Mouse (Mus musculus) kidney, adult 2 months (tissue): ENCODE measurements around the gene Ccdc6. TPM values are rescaled to one million over a fixed set of nuclear protein-coding genes. Genes with fewer than 3 reads are reported as not detected.

Experiments used
- DNase-seq: peaks from one replicate; pipeline ENCODE4 v3.0.0; 2021
- H3K27ac ChIP-seq: fragments of 200-500 bp; 2 replicates; pipeline ENCODE4 v1.5.1; 2012; ENCODE audit warnings: low read depth, low read length, control low read depth, inconsistent platforms; ENCODE audit not compliant: insufficient read depth
- H3K27me3 ChIP-seq: fragments of 200-500 bp; replicated peaks from 2 replicates; pipeline ENCODE4 v1.6.1; 2012; ENCODE audit warnings: mild to moderate bottlenecking, moderate library complexity, low read length, inconsistent platforms; ENCODE audit not compliant: control insufficient read depth, insufficient read depth
- H3K36me3 ChIP-seq: fragments of 200-500 bp; 2 replicates; pipeline ENCODE4 v1.6.1; 2012; ENCODE audit warnings: mild to moderate bottlenecking, moderate library complexity, low read length, inconsistent platforms; ENCODE audit not compliant: control insufficient read depth, insufficient read depth
- H3K4me1 ChIP-seq: fragments of 200-500 bp; 2 replicates; pipeline ENCODE4 v1.6.1; 2011; ENCODE audit warnings: low read length; ENCODE audit not compliant: control insufficient read depth, insufficient read depth
- H3K4me3 ChIP-seq: fragments of 200-500 bp; 2 replicates; pipeline ENCODE4 v1.5.1; 2011; ENCODE audit warnings: mild to moderate bottlenecking, low read depth, low read length, control low read depth; ENCODE audit not compliant: insufficient read depth
- CTCF ChIP-seq: fragments of 200-500 bp; conservative IDR thresholded peaks from 2 replicates; pipeline ENCODE4 v1.5.1; 2011; ENCODE audit warnings: low read depth, mild to moderate bottlenecking, control low read depth, low read length, moderate library complexity, mixed read lengths; ENCODE audit not compliant: insufficient read depth, insufficient read length
- POLR2A ChIP-seq: fragments of 200-500 bp; IDR thresholded peaks from one replicate; pipeline ENCODE4 v1.6.1; 2011; ENCODE audit warnings: low read depth, low read length, control low read depth
- WGBS: fragments of 180-500 bp; shearing (Covaris S2); methylation state at CpG from one replicate; pipeline ENCODE4 v1.1.7; 2018; 5-methylcytosine and 5-hydroxymethylcytosine counted together
- polyA plus RNA-seq: library from polyadenylated mRNA; depleted of rRNA; stranded (reverse); fragments of >200 nt; gene quantifications from 2 replicates; pipeline ENCODE4 v1.2.3, GENCODE M21; 2012

Gene Ccdc6
- polyA plus RNA-seq, 1 experiment = 37.0 TPM

GRCm38 (mm10) chr10:70174494-70175190 lies 77.7 kb downstream of the Ccdc6 start:
- Histone ChIP-seq H3K36me3 (peaks cover 3% of the 10 kb centered on the region; the same call in 1 of the 2 replicates), H3K27ac (0 out of 2 replicates have a peak overlapping the region, but pooled peaks have one; percentile 10)
- no peak for TF ChIP-seq CTCF
- no peak for TF ChIP-seq POLR2A

DNA sequence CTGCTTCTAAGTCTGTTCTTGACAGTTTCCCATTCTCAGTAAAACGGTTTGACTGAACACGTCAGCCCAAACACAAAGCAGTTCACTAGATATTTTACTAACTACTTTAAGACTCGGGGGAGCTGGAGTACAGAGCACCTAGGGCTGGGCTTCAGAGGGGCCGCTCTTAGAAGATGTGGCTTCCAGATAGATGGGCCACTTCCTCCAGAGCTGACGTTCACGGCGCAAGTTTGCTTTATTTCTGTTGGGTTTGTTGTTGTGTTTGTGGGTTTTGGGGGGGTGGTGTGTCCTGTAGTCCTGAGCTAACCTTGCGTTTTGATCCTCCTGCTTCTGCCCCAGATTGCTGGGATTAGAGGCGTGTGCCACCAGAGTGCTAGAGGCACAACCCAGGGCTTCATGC lies 83.8 kb downstream of the Ccdc6 start:
- WGBS = 64% methylated on average over 9 of the region's 9 CpGs
- H3K27ac ChIP-seq = peak overlapping the region; percentile 88

More at GRCm38 (mm10) chr10:70174494-70175190, 77.7 kb downstream of the Ccdc6 start:
- H3K4me1 ChIP-seq = no peaks in the 10 kb centered on the region
- H3K27me3 ChIP-seq = no peaks in the 10 kb centered on the region
- DNase-seq = peak; percentile 77
- WGBS = 62% methylated on average over 16 of the region's 16 CpGs
- H3K4me3 ChIP-seq = peak overlapping the region; percentile 43

DNA sequence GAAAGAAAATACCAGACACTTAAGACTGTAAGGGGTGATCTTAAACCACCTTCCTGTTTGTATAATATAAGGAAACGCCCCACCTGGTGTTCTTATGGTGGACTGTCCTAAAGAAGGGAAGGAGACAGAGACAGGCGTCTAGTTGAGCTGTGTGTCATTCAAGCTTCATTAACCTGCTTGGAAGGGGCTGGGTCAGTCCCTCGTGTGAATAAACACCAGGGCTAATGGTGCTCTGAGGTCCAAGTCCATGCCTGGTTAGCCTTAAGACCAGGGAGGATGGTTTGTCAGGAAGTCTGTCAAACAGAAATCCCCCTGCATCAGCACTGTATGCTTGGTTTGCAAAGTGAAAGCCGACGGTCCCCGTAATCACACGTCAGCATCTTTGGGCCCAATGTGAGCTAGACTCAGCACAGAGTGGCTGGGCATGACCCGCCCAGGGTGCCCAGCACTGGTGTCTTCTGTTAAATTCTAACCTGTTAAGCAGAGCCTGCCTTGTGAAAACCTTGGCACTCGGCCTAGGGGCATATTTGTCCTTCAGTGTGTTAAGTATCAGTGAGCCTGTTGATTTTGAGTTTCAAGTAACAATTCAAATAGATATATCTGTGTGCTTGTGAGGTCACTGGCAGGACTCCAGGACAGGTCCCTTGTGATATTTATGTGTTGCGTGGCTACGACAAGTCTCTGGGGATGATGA lies 84.5 kb downstream of the Ccdc6 start:
- TF ChIP-seq CTCF = no peak
- no peak for TF ChIP-seq POLR2A
- Histone ChIP-seq H3K4me1 (peaks cover 18% of the 10 kb centered on the region), H3K27me3 (no peaks in the 10 kb centered on the region), H3K4me3 (peak overlapping the region; percentile 34; the same call in 1 of the 2 replicates), H3K27ac (peak overlapping the region; percentile 93), H3K36me3 (peaks cover 2% of the 10 kb centered on the region; the same call in 1 of the 2 replicates)
- peak; percentile 96 for DNase-seq
- 46% methylated on average over 11 of the region's 11 CpGs for WGBS

More for the DNA sequence above, 83.8 kb downstream of the Ccdc6 start:
- TF ChIP-seq POLR2A = no peak
- no peak for TF ChIP-seq CTCF
- Histone ChIP-seq H3K4me1 (peaks cover 18% of the 10 kb centered on the region), H3K36me3 (peaks cover 2% of the 10 kb centered on the region; the same call in 1 of the 2 replicates), H3K4me3 (no peak overlapping the region), H3K27me3 (no peaks in the 10 kb centered on the region)
- no peak for DNase-seq

- 51% methylated on average over 15 of the region's 15 CpGs for WGBS
- peaks cover 18% of the 10 kb centered on the region for H3K4me1 ChIP-seq
- H3K27me3 ChIP-seq = no peaks in the 10 kb centered on the region
- peaks cover 4% of the 10 kb centered on the region; the same call in 1 of the 2 replicates for H3K36me3 ChIP-seq
- no peak for TF ChIP-seq POLR2A
- TF ChIP-seq CTCF = no peak
- 0 out of 2 replicates have a peak overlapping the region, but pooled peaks have one; percentile 0 for H3K4me3 ChIP-seq
- peak overlapping the region; percentile 76 for H3K27ac ChIP-seq
- peak; percentile 62 for DNase-seq
Measured at GRCm38 (mm10) chr10:70183210-70184080, 86.5 kb downstream of the Ccdc6 start.

DNA sequence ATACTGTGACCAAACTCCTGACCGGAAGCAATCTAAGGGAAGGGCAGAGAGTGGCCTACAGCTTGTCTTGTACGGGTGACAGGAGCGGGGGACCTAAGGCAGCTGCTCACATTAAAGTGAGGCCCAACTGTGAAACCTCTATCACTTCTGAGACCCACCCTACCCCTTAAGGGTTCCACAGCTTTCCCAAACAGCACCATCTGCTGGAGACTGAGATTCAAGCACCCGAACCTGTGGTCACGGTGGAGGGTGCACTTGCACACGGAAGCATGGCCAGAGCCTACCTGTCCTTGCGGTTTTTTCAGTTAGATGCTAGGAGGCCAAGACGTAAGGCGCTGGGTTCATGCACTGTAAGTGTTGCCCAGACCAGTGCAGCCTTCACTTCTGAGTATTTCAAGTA lies 89.2 kb downstream of the Ccdc6 start:
- TF ChIP-seq CTCF (peak; percentile 62), POLR2A (no peak)
- H3K4me3 ChIP-seq = no peak overlapping the region
- H3K27ac ChIP-seq = no peak overlapping the region
- WGBS = 52% methylated on average over 9 of the region's 9 CpGs
- no peaks in the 10 kb centered on the region for H3K27me3 ChIP-seq
- H3K4me1 ChIP-seq = peaks cover 14% of the 10 kb centered on the region
- H3K36me3 ChIP-seq = peaks cover 6% of the 10 kb centered on the region
- peak; percentile 56 for DNase-seq

DNA sequence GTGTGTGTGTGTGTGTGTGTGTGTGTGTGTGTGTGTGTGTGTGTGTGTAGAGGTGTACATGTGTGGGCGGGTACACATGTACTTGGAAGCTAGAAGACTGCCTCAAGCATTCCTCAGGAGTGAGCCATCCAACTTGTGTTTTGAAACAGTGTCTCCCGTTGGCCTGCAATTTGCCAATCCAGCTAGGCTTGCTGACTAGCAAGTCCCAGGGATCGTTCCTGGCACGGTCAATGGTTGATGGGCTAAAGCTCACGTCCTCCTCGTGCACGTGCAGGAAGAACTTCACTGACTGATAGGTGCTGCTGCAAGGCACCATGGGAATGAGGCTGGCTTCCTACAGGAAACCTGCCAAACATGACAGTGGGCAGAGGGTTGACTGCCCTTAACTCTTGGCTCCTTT lies 89.7 kb downstream of the Ccdc6 start:
- Histone ChIP-seq H3K27me3 (no peaks in the 10 kb centered on the region), H3K36me3 (peaks cover 6% of the 10 kb centered on the region), H3K27ac (no peak overlapping the region), H3K4me1 (peaks cover 14% of the 10 kb centered on the region), H3K4me3 (no peak overlapping the region)
- DNase-seq = peak; percentile 75
- TF ChIP-seq POLR2A (no peak), CTCF (no peak)
- 53% methylated on average over 7 of the region's 7 CpGs for WGBS
